32 mouse cellular contexts compared by ENCODE assay signal in the genomic region with DNA sequence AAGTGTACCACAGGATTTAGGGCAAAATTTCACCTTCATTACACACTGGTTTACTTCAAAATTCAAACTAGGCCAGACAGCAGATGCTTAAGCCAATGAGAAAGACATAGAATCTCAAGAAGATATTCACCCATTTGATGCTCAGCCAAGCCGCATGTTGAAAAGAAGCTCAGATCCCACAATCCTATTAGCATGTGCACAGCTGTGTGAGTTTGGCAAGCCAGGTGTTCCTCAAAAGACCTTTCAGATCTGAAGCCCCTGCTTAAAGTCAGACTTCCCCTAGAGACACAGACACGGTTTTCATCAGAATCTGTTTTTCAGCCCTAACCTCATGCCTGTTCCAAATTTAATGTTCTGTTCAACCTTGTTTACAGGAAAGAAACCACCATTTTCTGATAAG. TPM values are rescaled to one million over a fixed set of nuclear protein-coding genes. Genes with fewer than 3 reads are reported as not detected.
A peak's percentile ranks its signal among the peaks of the same experiment; 100 is the strongest.
DNase-seq lines count a peak whose midpoint lies in the region; ATAC-seq and TF ChIP-seq lines count a peak whose summit lies in the region.
"Had no signal": no experiment of that assay in that cellular context is flagged by ENCODE, and none has a peak within 500 bp of the region (broad histone marks: within the 10 kb centered on the region; RNA-seq: fewer than 3 reads in every experiment).

No protein-coding gene starts in this region.

- H3K9ac ChIP-seq in heart, postnatal 0 days (replicated peaks; ENCODE audit: low read depth, low read length), result no peak overlapping the region
- H3K9ac ChIP-seq: embryonic facial prominence, embryonic 15.5 days; forebrain, embryonic 12.5 days; forebrain, embryonic 15.5 days; heart, embryonic 12.5 days; heart, embryonic 15.5 days; hindbrain, embryonic 12.5 days; hindbrain, embryonic 15.5 days had no signal

- H3K36me3 ChIP-seq in heart, postnatal 0 days (replicated peaks; ENCODE audit: control insufficient read depth, insufficient read depth, low read length), result no peaks in the 10 kb centered on the region
- H3K36me3 ChIP-seq in thymus, adult 2 months (ENCODE audit: control insufficient read depth, insufficient read depth, low read length), result peaks cover 92% of the 10 kb centered on the region
- H3K36me3 ChIP-seq: embryonic facial prominence, embryonic 15.5 days; forebrain, embryonic 12.5 days; forebrain, embryonic 15.5 days; heart, embryonic 12.5 days; heart, embryonic 15.5 days; hindbrain, embryonic 12.5 days; hindbrain, embryonic 15.5 days had no signal

- TF ChIP-seq POLR2A in thymus, adult 2 months (IDR thresholded peaks at IDR 0.05; ENCODE audit: control insufficient read depth, extremely low read depth, insufficient read depth, low read length, poor library complexity), result no peak

- H3K4me1 ChIP-seq in heart, postnatal 0 days (ENCODE audit: control insufficient read depth, insufficient read depth), result no peaks in the 10 kb centered on the region
- peaks cover 31% of the 10 kb centered on the region for H3K4me1 ChIP-seq in thymus, adult 2 months (replicated peaks; ENCODE audit: control insufficient read depth, insufficient read depth, low read length)
- H3K4me1 ChIP-seq: forebrain, embryonic 12.5 days; heart, embryonic 12.5 days; heart, embryonic 15.5 days had no signal

- 0 out of 2 replicates have a peak, but pooled peaks cover 3% of the 10 kb centered on the region for H3K27me3 ChIP-seq in heart, postnatal 0 days (ENCODE audit: control insufficient read depth, insufficient read depth, low read length)
- H3K27me3 ChIP-seq in thymus, adult 2 months (ENCODE audit: control insufficient read depth, insufficient read depth, low read length), result no peaks in the 10 kb centered on the region
- H3K27me3 ChIP-seq: embryonic facial prominence, embryonic 15.5 days; forebrain, embryonic 12.5 days; heart, embryonic 15.5 days; hindbrain, embryonic 12.5 days had no signal

- H3K9me3 ChIP-seq in heart, postnatal 0 days (replicated peaks; ENCODE audit: control insufficient read depth, low read length), result no peaks in the 10 kb centered on the region
- H3K9me3 ChIP-seq: embryonic facial prominence, embryonic 15.5 days; forebrain, embryonic 12.5 days; forebrain, embryonic 15.5 days; heart, embryonic 12.5 days; heart, embryonic 15.5 days; hindbrain, embryonic 12.5 days; hindbrain, embryonic 15.5 days had no signal

- TF ChIP-seq EP300 in heart, postnatal 0 days (IDR thresholded peaks at IDR 0.05; ENCODE audit: low read depth), result no peak

- no peak overlapping the region for H3K4me3 ChIP-seq in heart, postnatal 0 days (ENCODE audit: low read depth, low read length)
- H3K4me3 ChIP-seq in thymus, adult 2 months (ENCODE audit: control insufficient read depth, insufficient read depth, low read length), result no peak overlapping the region
- H3K4me3 ChIP-seq: embryonic facial prominence, embryonic 15.5 days; forebrain, embryonic 12.5 days; forebrain, embryonic 15.5 days; heart, embryonic 12.5 days; heart, embryonic 15.5 days; hindbrain, embryonic 12.5 days; hindbrain, embryonic 15.5 days had no signal

- ATAC-seq in heart, postnatal 0 days (ENCODE audit: insufficient read depth, low read depth), result no peak
- ATAC-seq: activated CD4-positive, CD25-positive, alpha-beta regulatory T cell, adult 4 months; forebrain, embryonic 15.5 days had no signal

- 75% methylated on average over 2 of the region's 2 CpGs for WGBS in heart, postnatal 0 days
- 12% methylated on average over 2 of the region's 2 CpGs for WGBS in thymus, adult 2 months

- no peak for TF ChIP-seq CTCF in heart, postnatal 0 days (IDR thresholded peaks at IDR 0.05; ENCODE audit: low read depth)
- TF ChIP-seq CTCF in thymus, adult 2 months (IDR thresholded peaks at IDR 0.05; ENCODE audit: borderline replicate concordance, control insufficient read depth, extremely low read depth, insufficient read depth, low read length, poor library complexity), result no peak

- no peak for DNase-seq in heart, postnatal 0 days (ENCODE audit: low spot score)
- DNase-seq in heart, postnatal 4 days, result no peak
- DNase-seq in thymus, adult 2 months, result peak; percentile 65
- DNase-seq in thymus, postnatal 14 days, result peak; percentile 74
- peak; percentile 58 for DNase-seq in thymus, postnatal 4 days
- no peak for DNase-seq in cerebellum, adult 11 months
- DNase-seq in adrenal gland, postnatal 4 days (ENCODE audit: low spot score in 2 of 2), result no peak
- DNase-seq in natural killer cell, adult 2 months (ENCODE audit: low spot score in 2 of 2), result no peak
- DNase-seq: adrenal gland, adult 8-10 months; adrenal gland, postnatal 25 days; cerebellum, adult 11-12 months; cerebellum, adult 8-10 months; cerebellum, postnatal 10 days; cerebellum, postnatal 36 days; embryo, embryonic 11 days; gastrocnemius, postnatal 25 days; heart, adult 18-20 months; heart, postnatal 14 days had no signal

- peak overlapping the region; percentile 59; the same call in 1 of the 2 replicates for H3K27ac ChIP-seq in heart, postnatal 0 days (ENCODE audit: low read depth)
- H3K27ac ChIP-seq in thymus, adult 2 months (ENCODE audit: control insufficient read depth, insufficient read depth, low read length), result peak overlapping the region; percentile 99
- H3K27ac ChIP-seq: embryonic facial prominence, embryonic 15.5 days; forebrain, embryonic 12.5 days; forebrain, embryonic 15.5 days; heart, embryonic 15.5 days; hindbrain, embryonic 12.5 days; hindbrain, embryonic 15.5 days had no signal

- H3K4me2 ChIP-seq in heart, postnatal 0 days (ENCODE audit: low read depth, low read length), result no peak overlapping the region
- H3K4me2 ChIP-seq: embryonic facial prominence, embryonic 15.5 days; forebrain, embryonic 12.5 days; forebrain, embryonic 15.5 days; heart, embryonic 12.5 days; heart, embryonic 15.5 days; hindbrain, embryonic 12.5 days; hindbrain, embryonic 15.5 days had no signal

RNA-seq across cellular contexts. Expression of a gene that starts 20.5 kb away (rescaled TPM):
- not detected in 2 replicates for total RNA-seq in heart, postnatal 0 days (2014; rRNA removed; ENCODE audit: low replicate concordance)
- polyA plus RNA-seq in heart, postnatal 0 days (2015; fragmentation: Nextera tagmentation; extraction: Ambion mirVana), result not detected in 2 replicates
- not detected for total RNA-seq in heart, postnatal 4 days (2021)
- 0.16 TPM in 1 of 2 replicates, not detected in the other for polyA plus RNA-seq in thymus, adult 2 months (2012; rRNA removed)
- not detected for total RNA-seq in adrenal gland, postnatal 4 days (2021)
- total RNA-seq: adrenal gland, adult 8-10 months; adrenal gland, postnatal 25 days; ES-E14; gastrocnemius, adult 8-10 months; gastrocnemius, postnatal 25 days; heart, adult 18-20 months; heart, postnatal 14 days; hematopoietic stem cell, adult 5-6 weeks had no signal
- polyA plus RNA-seq: C2C12; cortical plate, adult 2 months; embryonic facial prominence, embryonic 11.5 days; forebrain, embryonic 12.5 days; forebrain, embryonic 15.5 days; heart, embryonic 12.5 days; heart, embryonic 15.5 days had no signal

RNA-seq across cellular contexts. Expression of a gene that starts 31.1 kb away (rescaled TPM):
- total RNA-seq in heart, postnatal 0 days (2014; rRNA removed; ENCODE audit: low replicate concordance), result 0.08 and 1.6 TPM in 2 replicates
- polyA plus RNA-seq in heart, postnatal 0 days (2015; fragmentation: Nextera tagmentation; extraction: Ambion mirVana), result 0.63 and 0.88 TPM in 2 replicates
- total RNA-seq in heart, postnatal 4 days (2021), result 1 to 10 TPM in 1 of 2 experiments, under 1 TPM in 1; 0.88 to 1.6 TPM
- polyA plus RNA-seq in thymus, adult 2 months (2012; rRNA removed), result 153 TPM in 2 replicates
- 1 to 10 TPM; 3.7 to 4.7 TPM for total RNA-seq in adrenal gland, postnatal 4 days (2021)
- polyA plus RNA-seq: C2C12 had no signal

Comparison
In these comparisons a context has a peak if more than half of its experiments do, and no peak if none do; other contexts are left out.
1. DNase-seq: peak in thymus, adult 2 months (single experiment), thymus, postnatal 14 days (single experiment) and thymus, postnatal 4 days (single experiment); none in heart, postnatal 0 days (single experiment), heart, postnatal 4 days (single experiment), cerebellum, adult 11 months (single experiment), adrenal gland, postnatal 4 days (0 of 2) and natural killer cell, adult 2 months (0 of 2).